ENCODE assay signal across 8 mouse cellular contexts in the genomic region with DNA sequence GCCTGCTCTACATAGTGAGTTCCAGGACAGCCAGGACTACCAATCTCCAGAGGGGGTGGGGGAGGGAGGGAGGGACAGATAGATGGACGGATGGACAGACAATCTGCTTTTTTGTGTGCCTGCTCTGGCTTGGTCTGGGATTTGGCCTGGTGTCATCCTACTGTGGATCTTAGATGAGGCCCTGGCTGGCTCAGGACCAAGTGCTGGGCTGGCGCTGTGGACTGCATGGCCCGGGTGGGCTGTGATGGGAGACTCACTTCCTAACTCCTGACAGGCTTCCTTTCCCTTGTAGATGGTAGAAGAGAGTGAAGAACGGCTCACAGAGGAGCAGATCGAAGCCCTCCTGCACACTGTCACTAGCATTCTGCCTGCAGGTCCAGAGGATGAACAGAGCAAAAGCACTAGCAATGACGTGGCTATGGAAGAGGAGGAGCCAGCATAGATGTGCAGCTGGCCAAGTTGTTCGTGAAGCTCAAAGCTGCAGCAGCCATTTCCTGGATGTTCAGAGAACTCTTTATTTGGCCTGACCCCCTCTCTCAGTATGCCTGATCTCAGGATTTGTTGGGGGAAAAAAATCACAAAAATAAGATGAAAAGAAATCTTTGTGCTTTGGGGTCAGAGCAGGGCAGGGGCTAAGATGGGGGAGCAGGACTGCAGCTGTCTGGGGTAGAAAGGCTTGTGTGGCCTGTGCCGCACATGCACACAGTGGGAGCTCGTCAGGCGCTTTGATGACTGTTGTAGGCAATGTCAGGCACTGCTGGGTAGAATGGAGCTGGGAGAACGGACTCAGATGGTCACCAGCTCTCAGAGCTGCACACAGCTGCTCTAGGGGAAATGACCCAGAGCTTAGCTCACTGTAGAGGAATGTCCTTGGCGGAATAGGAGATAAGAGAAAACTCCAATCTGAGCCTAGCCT. TPM values are rescaled to one million over a fixed set of nuclear protein-coding genes. Genes with fewer than 3 reads are reported as not detected.
DNase-seq lines count a peak whose midpoint lies in the region; ATAC-seq and TF ChIP-seq lines count a peak whose summit lies in the region.

No protein-coding gene starts in this region.

- no peak overlapping the region for H3K4me3 ChIP-seq in kidney, embryonic 15.5 days (replicated peaks)
- H3K4me3 ChIP-seq in kidney, embryonic 14.5 days (ENCODE audit: low read length): no peak overlapping the region
- no peak overlapping the region for H3K4me3 ChIP-seq in heart, embryonic 16.5 days (ENCODE audit: low read length)
- H3K4me3 ChIP-seq in liver, embryonic 14.5 days (ENCODE audit: insufficient read depth in 1 of 2, low read depth in 2 of 2, low read length in 2 of 2): no peak overlapping the region

- no peak for TF ChIP-seq CTCF in liver, embryonic 14.5 days (IDR thresholded peaks at IDR 0.05; ENCODE audit: low read depth)

- H3K27me3 ChIP-seq in kidney, embryonic 15.5 days: no peaks in the 10 kb centered on the region
- H3K27me3 ChIP-seq in kidney, embryonic 14.5 days (ENCODE audit: control insufficient read depth, insufficient read depth, low read length): no peaks in the 10 kb centered on the region
- no peaks in the 10 kb centered on the region for H3K27me3 ChIP-seq in heart, embryonic 16.5 days (ENCODE audit: control insufficient read depth, insufficient read depth, low read length)
- H3K27me3 ChIP-seq in liver, embryonic 14.5 days (ENCODE audit: control insufficient read depth, insufficient read depth, low read length): no peaks in the 10 kb centered on the region

- no peak overlapping the region for H3K4me2 ChIP-seq in kidney, embryonic 15.5 days
- no peak overlapping the region for H3K4me2 ChIP-seq in kidney, embryonic 14.5 days (replicated peaks; ENCODE audit: low read depth, low read length)
- no peak overlapping the region for H3K4me2 ChIP-seq in heart, embryonic 16.5 days (ENCODE audit: low read depth, low read length)
- no peak overlapping the region for H3K4me2 ChIP-seq in liver, embryonic 14.5 days (ENCODE audit: low read depth)

- H3K9ac ChIP-seq in kidney, embryonic 15.5 days: no peak overlapping the region
- H3K9ac ChIP-seq in kidney, embryonic 14.5 days (ENCODE audit: low read depth, low read length): no peak overlapping the region
- H3K9ac ChIP-seq in heart, embryonic 16.5 days (ENCODE audit: low read length): no peak overlapping the region
- H3K9ac ChIP-seq in liver, embryonic 14.5 days (replicated peaks): no peak overlapping the region

- peak; percentile 97 for DNase-seq in heart, adult 11 months
- no peak for DNase-seq in liver, embryonic 14.5 days (ENCODE audit: low read depth in 3 of 3, low spot score in 3 of 3)
- no peak for DNase-seq in right cerebral cortex, postnatal 36 days (ENCODE audit: low spot score in 2 of 2)
- DNase-seq in layer of hippocampus, postnatal 10 days (ENCODE audit: low spot score in 2 of 2): no peak
- no peak for DNase-seq in left cerebral cortex, adult 8-10 months (ENCODE audit: low spot score in 2 of 2)

- H3K27ac ChIP-seq in kidney, embryonic 15.5 days: peak overlapping the region; percentile 68
- no peak overlapping the region; the same call in 1 of the 2 replicates for H3K27ac ChIP-seq in kidney, embryonic 14.5 days (ENCODE audit: low read depth, low read length)
- peak overlapping the region; percentile 65 for H3K27ac ChIP-seq in heart, embryonic 16.5 days (ENCODE audit: low read length)
- H3K27ac ChIP-seq in liver, embryonic 14.5 days: no peak overlapping the region

- H3K36me3 ChIP-seq in kidney, embryonic 15.5 days: peaks cover 36% of the 10 kb centered on the region
- H3K36me3 ChIP-seq in kidney, embryonic 14.5 days (ENCODE audit: control insufficient read depth, insufficient read depth, low read length): peaks cover 10% of the 10 kb centered on the region; the same call in 1 of the 2 replicates
- peaks cover 12% of the 10 kb centered on the region for H3K36me3 ChIP-seq in heart, embryonic 16.5 days (ENCODE audit: control insufficient read depth, insufficient read depth)
- H3K36me3 ChIP-seq in liver, embryonic 14.5 days (replicated peaks; ENCODE audit: control insufficient read depth, insufficient read depth, low read depth): peaks cover 3% of the 10 kb centered on the region; the same call in 1 of the 2 replicates

- no peaks in the 10 kb centered on the region for H3K9me3 ChIP-seq in kidney, embryonic 15.5 days (replicated peaks)
- no peaks in the 10 kb centered on the region for H3K9me3 ChIP-seq in kidney, embryonic 14.5 days (ENCODE audit: control insufficient read depth, low read length)
- H3K9me3 ChIP-seq in heart, embryonic 16.5 days (replicated peaks; ENCODE audit: control insufficient read depth, low read length): no peaks in the 10 kb centered on the region
- H3K9me3 ChIP-seq in liver, embryonic 14.5 days (ENCODE audit: control insufficient read depth, low read length): no peaks in the 10 kb centered on the region

- no peak for TF ChIP-seq EP300 in liver, embryonic 14.5 days (IDR thresholded peaks at IDR 0.05; ENCODE audit: low read depth)

- H3K4me1 ChIP-seq in kidney, embryonic 15.5 days: 0 out of 2 replicates have a peak, but pooled peaks cover 3% of the 10 kb centered on the region
- H3K4me1 ChIP-seq in kidney, embryonic 14.5 days (ENCODE audit: control insufficient read depth, insufficient read depth, low read length): no peaks in the 10 kb centered on the region
- H3K4me1 ChIP-seq in heart, embryonic 16.5 days (ENCODE audit: control insufficient read depth, insufficient read depth, low read length): peaks cover 11% of the 10 kb centered on the region
- peaks cover 0 to 6% of the 10 kb centered on the region in 2 experiments; a peak in 1 of 4 replicates for H3K4me1 ChIP-seq in liver, embryonic 14.5 days (replicated peaks; ENCODE audit: control insufficient read depth in 2 of 2, insufficient read depth in 2 of 2, low read length in 1 of 2)

- ATAC-seq in kidney, embryonic 15.5 days (replicated peaks; ENCODE audit: low FRiP score): peak; percentile 36; the same call in 1 of the 2 replicates
- ATAC-seq in kidney, embryonic 14.5 days (ENCODE audit: low FRiP score, low TSS enrichment): no peak
- ATAC-seq in heart, embryonic 16.5 days (replicated peaks; ENCODE audit: extremely low read depth, insufficient read depth, low FRiP score): peak; percentile 81
- peak; percentile 29; the same call in 1 of the 2 replicates for ATAC-seq in liver, embryonic 14.5 days (ENCODE audit: insufficient read depth)

- 74% methylated on average over 12 of the region's 12 CpGs for WGBS in kidney, embryonic 15.5 days
- WGBS in kidney, embryonic 14.5 days: 75% methylated on average over 12 of the region's 12 CpGs
- 51% methylated on average over 12 of the region's 12 CpGs for WGBS in heart, embryonic 16.5 days
- 75% methylated on average over 12 of the region's 12 CpGs for WGBS in liver, embryonic 14.5 days (ENCODE audit: insufficient replicate concordance)

RNA-seq across cellular contexts. Expression of gene Tpst1, which starts 13.5 kb away (rescaled TPM):
- polyA plus RNA-seq in kidney, embryonic 15.5 days (2015; fragmentation: Nextera tagmentation; extraction: Ambion mirVana): 67.7 and 72.5 TPM in 2 replicates
- polyA plus RNA-seq in kidney, embryonic 14.5 days (2014; fragmentation: Nextera tagmentation; extraction: Ambion mirVana): 61.8 and 70.7 TPM in 2 replicates
- polyA plus RNA-seq in heart, embryonic 16.5 days (2015; fragmentation: Nextera tagmentation; extraction: Ambion mirVana): 26.5 and 27.6 TPM in 2 replicates
- polyA plus RNA-seq in liver, embryonic 14.5 days (2012; rRNA removed): 8.4 and 10.0 TPM in 2 replicates
- 22.3 and 22.8 TPM in 2 replicates for polyA plus RNA-seq in liver, embryonic 14.5 days (2014; fragmentation: Nextera tagmentation; extraction: Ambion mirVana)
- total RNA-seq in layer of hippocampus, postnatal 10 days (2021): 10 to 100 TPM; 41.1 to 41.8 TPM
- 10 to 100 TPM; 34.4 to 39.4 (median 36.7) TPM for total RNA-seq in left cerebral cortex, adult 8-10 months (2022)

RNA-seq across cellular contexts. Expression of gene Crcp, which starts 30.6 kb away (rescaled TPM):
- 39.0 and 40.6 TPM in 2 replicates for polyA plus RNA-seq in kidney, embryonic 15.5 days (2015; fragmentation: Nextera tagmentation; extraction: Ambion mirVana)
- 24.5 and 31.2 TPM in 2 replicates for polyA plus RNA-seq in kidney, embryonic 14.5 days (2014; fragmentation: Nextera tagmentation; extraction: Ambion mirVana)
- 24.4 and 26.2 TPM in 2 replicates for polyA plus RNA-seq in heart, embryonic 16.5 days (2015; fragmentation: Nextera tagmentation; extraction: Ambion mirVana)
- polyA plus RNA-seq in liver, embryonic 14.5 days (2012; rRNA removed): 8.6 and 15.8 TPM in 2 replicates
- polyA plus RNA-seq in liver, embryonic 14.5 days (2014; fragmentation: Nextera tagmentation; extraction: Ambion mirVana): 14.7 and 16.1 TPM in 2 replicates
- 10 to 100 TPM; 34.4 to 34.7 TPM for total RNA-seq in layer of hippocampus, postnatal 10 days (2021)
- total RNA-seq in left cerebral cortex, adult 8-10 months (2022): 10 to 100 TPM; 26.7 to 32.6 (median 30.1) TPM

RNA-seq across cellular contexts. Expression of gene Asl, which starts 30.6 kb away (rescaled TPM):
- 49.9 and 50.6 TPM in 2 replicates for polyA plus RNA-seq in kidney, embryonic 15.5 days (2015; fragmentation: Nextera tagmentation; extraction: Ambion mirVana)
- polyA plus RNA-seq in kidney, embryonic 14.5 days (2014; fragmentation: Nextera tagmentation; extraction: Ambion mirVana): 40.3 and 46.4 TPM in 2 replicates
- polyA plus RNA-seq in heart, embryonic 16.5 days (2015; fragmentation: Nextera tagmentation; extraction: Ambion mirVana): 20.8 and 23.0 TPM in 2 replicates
- polyA plus RNA-seq in liver, embryonic 14.5 days (2012; rRNA removed): 26.1 and 30.4 TPM in 2 replicates
- polyA plus RNA-seq in liver, embryonic 14.5 days (2014; fragmentation: Nextera tagmentation; extraction: Ambion mirVana): 39.8 and 47.3 TPM in 2 replicates
- total RNA-seq in layer of hippocampus, postnatal 10 days (2021): 10 to 100 TPM; 22.0 to 23.5 TPM
- 10 to 100 TPM; 22.9 to 28.0 (median 25.9) TPM for total RNA-seq in left cerebral cortex, adult 8-10 months (2022)

RNA-seq across cellular contexts. Expression of gene Gusb, which starts 56.8 kb away (rescaled TPM):
- 53.7 and 55.2 TPM in 2 replicates for polyA plus RNA-seq in kidney, embryonic 15.5 days (2015; fragmentation: Nextera tagmentation; extraction: Ambion mirVana)
- polyA plus RNA-seq in kidney, embryonic 14.5 days (2014; fragmentation: Nextera tagmentation; extraction: Ambion mirVana): 49.8 and 58.7 TPM in 2 replicates
- polyA plus RNA-seq in heart, embryonic 16.5 days (2015; fragmentation: Nextera tagmentation; extraction: Ambion mirVana): 36.8 and 40.1 TPM in 2 replicates
- polyA plus RNA-seq in liver, embryonic 14.5 days (2012; rRNA removed): 15.5 and 18.7 TPM in 2 replicates
- polyA plus RNA-seq in liver, embryonic 14.5 days (2014; fragmentation: Nextera tagmentation; extraction: Ambion mirVana): 37.7 and 37.9 TPM in 2 replicates
- 10 to 100 TPM; 15.6 to 15.9 TPM for total RNA-seq in layer of hippocampus, postnatal 10 days (2021)
- total RNA-seq in left cerebral cortex, adult 8-10 months (2022): 10 to 100 TPM; 12.7 to 40.4 (median 22.1) TPM

Comparison
In these comparisons a context has a peak if more than half of its experiments do, and no peak if none do; other contexts are left out.
1. H3K27ac ChIP-seq: peak in kidney, embryonic 15.5 days (single experiment) and heart, embryonic 16.5 days (single experiment); none in kidney, embryonic 14.5 days (single experiment) and liver, embryonic 14.5 days (single experiment).